Mouse (Mus musculus) heart, embryonic 10.5 days (tissue): ENCODE measurements around the gene Yars. TPM values are rescaled to one million over a fixed set of nuclear protein-coding genes. Genes with fewer than 3 reads are reported as not detected.

Experiments
- DNase-seq: peaks from one replicate; pipeline ENCODE4 v3.0.0-alpha.2; 2017; ENCODE audit warnings: low spot score
- H3K27ac ChIP-seq: fragments of 300-500 bp; sonication (generic); 2 replicates; pipeline ENCODE4 v1.5.1; 2016; ENCODE audit warnings: mild to moderate bottlenecking
- H3K27me3 ChIP-seq: fragments of 300-500 bp; sonication (generic); 2 replicates; pipeline ENCODE4 v1.6.1; 2016; ENCODE audit warnings: mild to moderate bottlenecking; ENCODE audit not compliant: poor library complexity, insufficient read depth, severe bottlenecking
- H3K36me3 ChIP-seq: fragments of 300-500 bp; sonication (generic); 2 replicates; pipeline ENCODE4 v1.6.1; 2016; ENCODE audit warnings: mild to moderate bottlenecking, moderate library complexity
- H3K4me1 ChIP-seq: fragments of 300-500 bp; sonication (generic); 2 replicates; pipeline ENCODE4 v1.6.1; 2016; ENCODE audit warnings: mild to moderate bottlenecking
- H3K4me3 ChIP-seq: fragments of 300-500 bp; sonication (generic); 2 replicates; pipeline ENCODE4 v1.5.1; 2016; ENCODE audit warnings: mild to moderate bottlenecking, moderate library complexity
- H3K9me3 ChIP-seq: fragments of 300-500 bp; sonication (generic); 2 replicates; pipeline ENCODE4 v1.6.1; 2016; ENCODE audit warnings: mild to moderate bottlenecking, moderate library complexity
- WGBS: fragments of 180-500 bp; shearing (Covaris S2); methylation state at CpG from one replicate; pipeline ENCODE4 v1.1.7; 2016; 5-methylcytosine and 5-hydroxymethylcytosine counted together
- polyA plus RNA-seq: library from polyadenylated mRNA; unstranded; fragments of >200 nt; fragmentation: Nextera tagmentation; extraction: Ambion mirVana; gene quantifications from 2 replicates; pipeline ENCODE4 v1.2.1, GENCODE M21; 2016

Yars gene
- polyA plus RNA-seq, 1 experiment from 2014 or later, result 84.8 TPM

DNA sequence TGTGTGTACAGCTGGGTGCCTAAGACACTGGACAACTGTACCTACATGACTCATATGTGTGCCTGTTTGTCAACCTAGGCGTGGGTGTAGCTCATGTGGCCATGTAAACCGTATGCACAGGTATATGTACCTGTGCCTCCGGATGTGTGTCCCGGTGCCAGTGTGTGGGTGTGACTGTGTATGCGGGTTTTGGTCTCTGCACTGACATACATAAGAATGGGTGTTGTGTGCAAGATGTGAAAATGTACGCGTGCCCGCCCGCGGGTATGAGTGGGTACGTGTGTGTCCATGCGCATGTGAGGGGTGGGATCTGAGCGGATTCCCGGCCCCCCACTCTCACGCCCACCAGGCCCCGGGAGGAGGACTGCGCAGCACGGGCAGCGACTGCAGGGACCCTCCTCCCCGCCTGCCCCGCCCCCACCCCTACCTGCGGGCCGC is 49.0 kb downstream of the Yars start:
- Histone ChIP-seq H3K4me3 (peak overlapping the region; percentile 80), H3K27ac (peak overlapping the region; percentile 84), H3K9me3 (no peaks in the 10 kb centered on the region), H3K4me1 (peaks cover 67% of the 10 kb centered on the region), H3K27me3 (peaks cover 85% of the 10 kb centered on the region), H3K36me3 (no peaks in the 10 kb centered on the region)
- under 1% methylated on average over 23 of the region's 23 CpGs for WGBS
- DNase-seq, result no peak

DNA sequence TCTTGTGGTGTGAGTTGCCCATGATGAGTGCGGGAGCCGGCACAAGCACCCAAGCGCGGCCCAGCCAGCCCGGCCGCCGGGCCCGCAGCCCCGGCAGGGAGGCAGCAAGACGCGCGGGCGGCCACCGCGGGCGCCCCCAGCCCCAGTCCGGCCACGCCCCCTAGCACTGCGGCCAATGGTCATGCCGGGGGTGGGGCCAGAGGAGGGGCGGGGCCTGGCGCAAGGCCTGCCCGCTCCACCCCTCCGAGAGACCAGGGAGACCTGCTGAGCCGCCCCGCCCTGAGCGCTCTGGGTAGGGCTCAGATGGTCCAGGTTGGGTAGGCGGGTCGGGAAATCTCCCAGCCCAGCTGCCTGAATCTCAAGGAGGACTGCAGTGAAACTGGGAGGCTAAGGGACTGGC is 49.5 kb downstream of the Yars start:
- Histone ChIP-seq H3K4me3 (peak overlapping the region; percentile 80), H3K27me3 (peaks cover 88% of the 10 kb centered on the region), H3K27ac (peak overlapping the region; percentile 84), H3K9me3 (no peaks in the 10 kb centered on the region), H3K4me1 (peaks cover 66% of the 10 kb centered on the region), H3K36me3 (no peaks in the 10 kb centered on the region)
- under 1% methylated on average over 27 of the region's 29 CpGs for WGBS
- DNase-seq, result peak; percentile 90

DNA sequence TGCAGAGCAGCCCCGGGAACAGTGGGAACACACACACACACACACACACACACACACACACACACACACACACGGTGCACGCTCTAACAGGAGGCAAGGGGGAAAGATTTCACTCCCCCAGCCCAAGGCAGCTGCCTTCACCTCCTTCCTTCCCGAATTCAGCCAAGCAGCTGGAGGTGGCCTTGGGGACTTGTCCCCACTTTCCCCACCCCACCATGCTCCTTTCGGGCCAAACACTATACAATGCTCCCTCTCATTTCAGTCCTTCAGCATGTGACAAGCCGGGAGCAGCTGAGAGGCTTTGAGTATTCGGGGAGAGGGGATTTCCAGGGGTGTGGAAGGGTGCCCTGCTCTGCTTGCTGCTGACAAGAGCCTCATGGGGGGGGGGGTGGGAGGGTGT is 52.3 kb downstream of the Yars start:
- whole genome bisulfite sequencing, result 46% methylated on average over 7 of the region's 7 CpGs
- H3K4me1 ChIP-seq, result peaks cover 43% of the 10 kb centered on the region
- peaks cover 99% of the 10 kb centered on the region for H3K27me3 ChIP-seq
- H3K27ac ChIP-seq, result peak overlapping the region; percentile 49; the same call in 1 of the 2 replicates
- no peaks in the 10 kb centered on the region for H3K36me3 ChIP-seq
- 0 out of 2 replicates have a peak overlapping the region, but pooled peaks have one; percentile 13 for H3K4me3 ChIP-seq
- DNase-seq, result no peak
- no peaks in the 10 kb centered on the region for H3K9me3 ChIP-seq

DNA sequence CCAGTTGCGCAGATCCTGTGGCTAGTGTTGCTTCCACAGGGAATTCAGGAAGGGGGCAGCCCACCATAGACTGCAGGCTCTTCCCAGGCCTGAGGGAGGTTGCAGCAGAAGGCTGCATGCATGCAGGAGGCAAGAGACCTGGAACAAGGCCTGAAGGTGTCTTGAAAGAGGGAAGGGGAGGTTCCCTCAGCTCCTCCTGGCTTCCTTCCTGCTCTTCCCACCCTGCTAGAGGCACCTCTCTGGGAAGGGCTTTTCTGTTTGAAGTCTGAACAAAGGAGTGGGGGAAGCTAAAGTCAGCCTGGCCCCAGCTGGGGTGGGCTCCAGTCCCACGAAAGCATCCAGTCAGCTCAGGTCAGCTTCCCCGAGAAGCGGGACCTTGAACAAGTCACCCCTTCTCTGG is 52.8 kb downstream of the Yars start:
- peak overlapping the region; percentile 49 for H3K27ac ChIP-seq
- WGBS, result 43% methylated on average over 4 of the region's 4 CpGs
- DNase-seq, result no peak
- no peaks in the 10 kb centered on the region for H3K36me3 ChIP-seq
- no peak overlapping the region for H3K4me3 ChIP-seq
- H3K4me1 ChIP-seq, result peaks cover 41% of the 10 kb centered on the region
- peaks cover 99% of the 10 kb centered on the region for H3K27me3 ChIP-seq
- no peaks in the 10 kb centered on the region for H3K9me3 ChIP-seq

DNA sequence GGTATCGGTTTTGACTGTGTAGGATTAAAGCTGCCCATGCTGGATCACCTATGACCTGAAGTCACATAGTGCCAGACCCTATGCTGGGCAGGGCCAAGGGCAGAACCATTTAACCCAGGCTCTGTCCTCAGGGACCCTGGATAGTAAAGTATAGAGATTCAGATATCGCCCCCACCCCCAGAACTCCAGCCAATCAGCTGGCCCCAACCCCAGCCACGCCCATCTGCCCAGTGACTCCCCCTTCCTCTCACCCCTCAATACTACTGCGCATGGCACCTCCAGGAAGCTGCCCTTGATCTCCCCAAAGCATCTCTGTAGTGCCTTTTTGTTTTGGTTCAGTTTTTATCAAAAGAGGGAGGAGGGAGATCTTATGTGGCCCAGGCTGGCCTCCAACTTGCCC is 53.2 kb downstream of the Yars start:
- H3K27ac ChIP-seq, result no peak overlapping the region
- peaks cover 41% of the 10 kb centered on the region for H3K4me1 ChIP-seq
- no peaks in the 10 kb centered on the region for H3K9me3 ChIP-seq
- H3K4me3 ChIP-seq, result no peak overlapping the region
- peaks cover 99% of the 10 kb centered on the region for H3K27me3 ChIP-seq
- H3K36me3 ChIP-seq, result no peaks in the 10 kb centered on the region
- no peak for DNase-seq
- 27% methylated on average over 4 of the region's 4 CpGs for WGBS

DNA sequence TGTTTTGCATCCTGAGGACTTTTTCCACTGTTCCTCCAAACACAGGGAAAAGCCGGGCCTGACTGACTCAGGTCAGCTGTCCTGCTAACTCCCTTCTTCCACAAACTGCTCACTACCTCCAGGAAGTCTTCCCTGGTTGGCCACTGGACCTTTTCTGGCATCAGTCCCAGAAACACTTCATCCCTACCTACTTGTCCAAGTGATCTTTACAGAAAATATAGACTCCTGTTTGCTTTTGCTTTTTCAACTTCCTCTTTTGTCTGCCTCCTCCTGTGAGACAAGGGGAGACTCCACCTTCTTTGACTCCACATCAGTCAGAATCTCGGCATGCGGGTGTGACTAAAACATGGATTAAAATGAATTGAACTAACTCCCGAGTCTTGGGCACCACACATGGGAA is 55.2 kb downstream of the Yars start:
- no peak for DNase-seq
- Histone ChIP-seq H3K4me3 (no peak overlapping the region), H3K9me3 (no peaks in the 10 kb centered on the region), H3K4me1 (peaks cover 33% of the 10 kb centered on the region), H3K36me3 (no peaks in the 10 kb centered on the region), H3K27ac (no peak overlapping the region), H3K27me3 (peaks cover 99% of the 10 kb centered on the region)
- whole genome bisulfite sequencing, result 57% methylated on average over 4 of the region's 4 CpGs

DNA sequence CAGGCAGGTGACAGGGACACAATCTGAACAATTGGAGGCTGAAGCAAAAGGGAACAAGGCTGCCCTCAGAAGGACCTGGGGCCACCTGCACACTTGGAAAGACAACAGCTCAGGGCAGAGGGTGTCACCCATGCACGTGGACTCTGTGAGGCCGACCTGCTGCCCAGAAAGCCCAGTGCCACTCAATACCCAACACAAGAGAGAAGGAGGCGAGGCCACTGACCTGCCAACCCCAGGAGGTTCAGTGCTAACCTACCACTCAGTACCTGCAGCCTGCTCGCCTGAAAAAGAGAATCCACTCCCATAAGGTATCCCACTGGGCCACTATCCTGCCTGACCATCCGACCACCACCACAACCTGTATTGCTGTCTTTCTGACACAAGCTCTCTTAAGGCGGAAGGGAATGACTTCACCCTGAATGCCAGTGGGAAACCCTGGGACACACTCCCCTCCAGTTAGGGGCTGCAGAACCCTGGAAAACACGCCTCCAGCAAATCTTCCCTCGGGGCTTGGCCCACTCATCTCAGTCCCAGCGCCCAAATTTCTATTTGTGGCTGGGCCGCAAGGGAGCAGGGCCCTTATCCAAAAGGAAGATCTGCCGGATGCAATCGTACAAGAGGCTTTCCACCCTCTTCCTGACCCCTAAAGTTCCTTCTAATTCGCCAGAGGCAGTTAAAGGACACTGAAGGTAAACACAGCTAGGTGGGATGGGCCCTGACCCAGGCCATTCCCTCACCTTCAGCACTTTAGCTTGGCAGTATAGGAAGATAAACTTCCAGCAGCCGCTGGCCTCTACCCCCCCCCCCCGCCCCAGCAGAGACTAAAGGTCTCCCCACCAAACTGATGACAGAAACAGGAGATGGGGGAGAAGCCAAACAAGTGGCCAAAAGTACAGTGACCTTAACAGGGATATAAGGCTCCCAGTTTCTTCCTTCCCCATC is 57.1 kb downstream of the Yars start:
- WGBS, result 34% methylated on average over 15 of the region's 15 CpGs

DNA sequence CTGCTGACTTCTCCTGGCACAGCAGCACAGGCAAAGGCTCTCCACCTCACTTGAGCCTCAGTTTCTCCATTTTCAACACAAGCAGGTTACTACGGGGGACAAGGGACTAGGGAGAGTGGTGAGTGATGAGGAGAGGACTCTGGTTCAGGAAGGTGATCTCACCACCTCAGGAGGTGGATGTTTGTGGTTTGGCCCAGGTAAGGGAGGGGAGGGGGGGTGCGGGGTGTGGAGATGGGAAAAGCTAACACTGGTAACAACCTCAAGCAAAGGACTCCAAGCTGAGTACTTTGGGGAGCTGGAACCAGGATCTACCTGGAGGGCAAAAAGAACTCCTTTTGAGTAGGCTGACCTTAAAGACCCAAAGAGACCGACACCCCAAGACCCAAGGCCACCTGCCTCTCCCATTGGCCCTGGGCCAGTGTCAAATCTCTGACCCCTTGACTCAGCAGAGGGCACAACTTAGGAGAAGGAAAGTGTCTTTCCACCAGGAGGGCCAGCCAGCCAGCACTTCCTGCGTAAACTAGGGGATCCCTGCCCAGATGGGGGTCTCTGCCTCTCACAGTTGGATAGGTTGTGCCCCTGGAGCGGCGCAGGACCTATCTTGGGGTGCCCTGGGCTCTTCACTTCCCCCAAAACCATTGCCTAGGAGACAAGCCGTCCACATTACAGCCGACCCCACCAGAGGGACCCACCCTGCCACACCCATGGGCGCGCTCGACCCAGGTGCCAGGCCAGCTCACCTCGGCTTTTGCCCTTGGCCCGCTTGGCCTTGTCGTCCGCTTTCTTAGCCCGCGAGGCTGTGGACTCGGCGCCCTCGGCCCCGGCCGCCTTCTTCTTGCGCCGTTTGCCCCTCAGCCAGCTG is 58.1 kb downstream of the Yars start:
- peaks cover 99% of the 10 kb centered on the region for H3K27me3 ChIP-seq
- 8% methylated on average over 24 of the region's 24 CpGs for WGBS
- DNase-seq, result no peak
- no peaks in the 10 kb centered on the region for H3K9me3 ChIP-seq
- H3K27ac ChIP-seq, result peak overlapping the region; percentile 72
- H3K36me3 ChIP-seq, result no peaks in the 10 kb centered on the region
- peak overlapping the region; percentile 70 for H3K4me3 ChIP-seq
- peaks cover 37% of the 10 kb centered on the region for H3K4me1 ChIP-seq

More for the DNA sequence above, 57.1 kb downstream of the Yars start:
- Histone ChIP-seq H3K4me3 (no peak overlapping the region), H3K36me3 (no peaks in the 10 kb centered on the region), H3K27ac (no peak overlapping the region), H3K27me3 (peaks cover 99% of the 10 kb centered on the region), H3K4me1 (peaks cover 44% of the 10 kb centered on the region), H3K9me3 (no peaks in the 10 kb centered on the region)
- DNase-seq, result no peak

DNA sequence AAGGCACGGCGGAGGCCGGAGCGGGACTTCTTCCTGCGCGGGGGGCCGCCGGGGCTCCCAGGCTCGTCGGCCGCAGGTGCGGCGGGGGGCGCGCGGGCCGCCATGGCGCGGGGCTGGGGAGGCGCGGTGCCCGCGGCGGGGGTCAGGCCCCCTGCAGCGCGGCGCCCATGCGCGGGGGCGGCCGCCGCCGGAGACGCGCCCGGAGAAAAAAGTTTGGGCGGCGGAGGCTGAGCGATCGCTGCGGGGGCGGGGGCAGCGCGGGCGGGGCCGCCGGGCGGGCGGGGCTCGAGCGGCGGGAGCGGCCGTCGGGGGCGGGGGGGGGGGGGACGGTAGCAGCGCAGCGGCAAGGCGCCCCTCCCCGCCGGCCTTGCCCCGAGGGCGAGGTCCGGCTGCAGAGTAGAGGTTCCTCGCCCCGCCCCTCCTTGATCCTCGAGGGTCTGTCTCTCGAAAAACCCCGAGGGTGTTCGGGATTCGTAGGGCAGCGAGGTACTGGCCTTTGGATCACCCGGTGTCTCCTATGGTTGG is 58.7 kb downstream of the Yars start:
- peak overlapping the region; percentile 70 for H3K4me3 ChIP-seq
- H3K4me1 ChIP-seq, result peaks cover 35% of the 10 kb centered on the region
- WGBS, result 5% methylated on average over 66 of the region's 74 CpGs
- H3K27ac ChIP-seq, result peak overlapping the region; percentile 72
- no peaks in the 10 kb centered on the region for H3K9me3 ChIP-seq
- DNase-seq, result no peak
- H3K36me3 ChIP-seq, result no peaks in the 10 kb centered on the region
- H3K27me3 ChIP-seq, result peaks cover 99% of the 10 kb centered on the region

DNA sequence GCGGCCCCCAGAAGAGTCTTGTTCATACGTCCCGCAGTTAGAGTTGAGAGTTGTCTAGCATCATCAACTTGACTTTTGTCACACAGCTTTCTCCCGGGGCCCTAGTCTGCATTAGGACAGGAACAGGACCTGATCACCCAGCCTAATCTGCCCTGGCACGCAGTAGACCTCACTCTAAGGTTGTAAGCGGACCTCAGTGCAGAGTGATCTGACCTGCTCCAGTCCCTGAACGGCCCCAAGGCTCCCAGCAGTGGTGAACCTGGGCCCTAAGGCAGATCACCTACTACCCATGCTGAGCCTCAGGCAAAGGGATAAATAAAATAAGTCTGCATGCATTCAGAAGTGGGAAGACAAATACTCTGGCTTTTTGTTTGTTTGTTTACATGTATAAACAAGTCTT is 59.7 kb downstream of the Yars start:
- H3K4me1 ChIP-seq, result peaks cover 35% of the 10 kb centered on the region
- no peak for DNase-seq
- H3K4me3 ChIP-seq, result no peak overlapping the region
- H3K36me3 ChIP-seq, result no peaks in the 10 kb centered on the region
- H3K9me3 ChIP-seq, result no peaks in the 10 kb centered on the region
- H3K27ac ChIP-seq, result no peak overlapping the region
- 17% methylated on average over 7 of the region's 7 CpGs for WGBS
- peaks cover 100% of the 10 kb centered on the region for H3K27me3 ChIP-seq

DNA sequence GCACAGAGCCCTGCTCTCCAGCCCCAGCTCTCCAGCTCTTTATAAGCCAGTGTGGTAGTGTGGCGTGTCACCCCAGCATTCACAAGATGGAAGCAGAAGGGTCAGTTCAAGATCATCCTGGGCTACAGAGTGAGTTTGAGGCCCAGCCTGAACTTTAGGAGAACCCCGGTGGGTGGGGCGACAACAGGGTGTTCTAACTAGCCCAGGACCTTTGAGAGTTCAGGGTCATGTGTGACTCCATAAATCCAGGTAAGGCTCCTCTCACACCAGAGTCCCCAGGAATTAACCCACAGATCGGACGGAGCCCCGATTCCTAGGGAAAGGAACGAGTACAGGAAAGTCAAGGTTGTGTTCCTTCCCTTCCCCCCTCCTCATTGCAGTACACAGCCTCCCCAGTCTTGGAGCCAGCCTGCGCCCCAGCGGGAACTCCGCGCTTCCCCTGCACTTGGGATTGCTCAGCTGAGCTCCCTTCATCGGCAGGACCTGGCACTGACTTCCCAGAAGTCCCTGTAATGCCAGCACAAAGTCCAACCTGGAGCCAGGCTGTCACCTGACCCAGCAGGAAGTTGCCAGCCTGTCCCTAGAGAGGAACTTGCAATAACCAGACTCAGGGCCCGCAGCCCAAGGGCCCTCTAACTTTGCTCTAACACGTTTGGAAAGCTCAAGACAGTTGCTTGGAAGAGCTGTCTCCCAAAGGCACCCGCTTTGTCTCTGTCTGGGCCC is 61.4 kb downstream of the Yars start:
- 15% methylated on average over 15 of the region's 15 CpGs for WGBS
- H3K4me1 ChIP-seq, result peaks cover 36% of the 10 kb centered on the region
- no peaks in the 10 kb centered on the region for H3K36me3 ChIP-seq
- H3K27ac ChIP-seq, result peak overlapping the region; percentile 25; the same call in 1 of the 2 replicates
- no peaks in the 10 kb centered on the region for H3K9me3 ChIP-seq
- peak overlapping the region; percentile 38 for H3K4me3 ChIP-seq
- peaks cover 98% of the 10 kb centered on the region for H3K27me3 ChIP-seq
- no peak for DNase-seq

DNA sequence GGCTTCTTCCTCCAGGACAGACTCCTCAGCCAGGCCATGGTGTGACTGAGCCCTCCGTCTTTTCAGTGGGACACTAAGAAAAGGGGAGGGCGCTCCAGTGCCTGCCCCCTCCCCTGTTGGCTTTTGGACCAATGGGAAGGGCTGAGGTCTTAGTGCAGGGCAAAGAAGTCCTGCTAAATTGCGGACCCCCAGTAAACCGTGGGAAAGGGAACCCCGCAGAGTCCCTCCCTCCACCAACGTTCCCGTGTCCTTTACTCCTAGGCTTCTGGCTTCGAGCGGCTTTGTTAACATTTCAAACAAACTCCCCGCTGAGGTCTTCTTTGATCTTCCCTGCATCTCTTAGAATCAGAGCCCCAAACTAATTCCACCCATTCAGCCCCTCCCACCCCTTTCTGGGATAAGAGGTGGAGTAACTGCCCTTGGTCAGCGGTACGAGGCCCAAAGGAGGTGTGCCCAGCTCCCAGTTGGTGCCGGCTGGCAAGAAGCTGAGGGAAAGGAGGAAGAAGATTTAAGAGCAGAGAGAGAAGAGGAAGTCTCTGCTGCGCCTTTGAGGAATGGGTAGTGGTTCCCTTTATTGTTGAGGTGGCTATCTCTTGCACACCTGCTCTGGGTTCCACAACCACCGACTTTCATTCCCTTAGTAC is 62.0 kb downstream of the Yars start:
- no peak for DNase-seq

More for the DNA sequence above, 62.0 kb downstream of the Yars start:
- H3K4me3 ChIP-seq, result peak overlapping the region; percentile 38
- peaks cover 39% of the 10 kb centered on the region for H3K4me1 ChIP-seq
- no peaks in the 10 kb centered on the region for H3K36me3 ChIP-seq
- 2% methylated on average over 15 of the region's 15 CpGs for WGBS
- H3K27me3 ChIP-seq, result peaks cover 98% of the 10 kb centered on the region
- 0 out of 2 replicates have a peak overlapping the region, but pooled peaks have one; percentile 25 for H3K27ac ChIP-seq
- H3K9me3 ChIP-seq, result no peaks in the 10 kb centered on the region
